Mouse (Mus musculus) cerebellum, postnatal 14 days (tissue): ENCODE results near the gene Esp36.
"Not testable (repeated sequence)": the region's sequence is repeated elsewhere in the genome, so short reads cannot be mapped to it uniquely, and the experiment has no call there.

Experiments
- DNase-seq, 2 experiments: peaks; one replicate each; pipeline ENCODE4 v3.0.0; 2021; ENCODE audit warnings: mixed read lengths in 2 of 2

The Esp36 gene

DNA sequence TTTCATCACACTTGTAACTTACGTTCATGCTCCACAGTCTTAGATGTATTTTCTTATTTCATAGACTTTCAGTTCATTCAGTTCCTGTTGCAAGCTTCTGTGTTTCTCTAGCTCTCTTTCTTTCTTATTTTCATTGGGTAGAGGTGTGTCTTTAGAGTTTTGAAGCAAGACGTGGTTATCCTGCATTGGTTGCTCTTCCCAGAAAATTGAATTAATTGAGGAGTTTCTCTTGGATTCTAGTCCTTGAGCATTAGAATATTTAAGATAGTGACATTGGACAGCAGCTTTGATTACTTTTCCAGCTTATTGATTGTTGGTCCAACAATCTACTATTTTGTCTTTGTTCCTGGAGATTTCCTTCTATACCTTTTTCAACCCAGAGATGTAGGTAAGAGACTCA lies at the start of gene Esp36:
Esp36 (minus strand) TSS at position 101 of the 400 bp plus-strand sequence.
- DNase-seq, result no peak

DNA sequence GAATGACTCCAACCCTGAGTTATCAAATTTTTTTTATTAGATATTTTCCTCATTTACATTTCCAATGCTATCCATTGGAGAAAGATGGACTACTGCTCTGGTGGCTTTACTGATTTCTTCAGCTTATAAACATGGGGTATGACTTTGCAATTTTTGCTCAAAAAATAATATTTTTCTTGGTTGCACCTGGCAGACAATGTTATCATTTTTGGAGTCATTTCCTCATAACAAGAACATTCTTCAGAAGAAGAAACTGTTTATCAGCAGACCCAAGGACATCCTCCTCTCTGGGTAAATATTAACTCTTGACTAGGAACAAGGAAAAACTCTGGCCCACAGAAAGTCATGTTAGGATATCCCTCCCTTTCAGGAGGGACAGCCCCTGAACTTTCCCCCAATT lies 36.2 kb upstream of the Esp36 start:
- not testable (repeated sequence) for DNase-seq

DNA sequence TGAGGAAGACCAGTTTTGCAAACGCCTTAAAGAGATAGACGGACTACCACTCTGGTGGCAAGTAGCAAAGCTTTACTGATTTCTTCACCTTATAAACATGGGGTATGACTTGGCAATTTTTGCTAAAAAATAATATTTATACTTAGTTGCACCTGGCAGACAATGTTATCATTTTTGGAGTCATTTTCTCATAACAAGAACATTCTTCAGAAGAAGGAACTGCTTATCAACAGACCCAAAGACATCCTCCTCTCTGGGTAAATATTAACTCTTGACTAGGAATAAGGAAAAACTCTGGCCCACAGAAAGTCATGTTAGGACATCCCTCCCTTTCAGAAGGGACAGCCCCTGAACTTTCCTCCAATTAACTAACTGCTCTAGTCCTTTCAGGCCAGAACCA lies 30.7 kb upstream of the Esp36 start:
- no peak for DNase-seq

DNA sequence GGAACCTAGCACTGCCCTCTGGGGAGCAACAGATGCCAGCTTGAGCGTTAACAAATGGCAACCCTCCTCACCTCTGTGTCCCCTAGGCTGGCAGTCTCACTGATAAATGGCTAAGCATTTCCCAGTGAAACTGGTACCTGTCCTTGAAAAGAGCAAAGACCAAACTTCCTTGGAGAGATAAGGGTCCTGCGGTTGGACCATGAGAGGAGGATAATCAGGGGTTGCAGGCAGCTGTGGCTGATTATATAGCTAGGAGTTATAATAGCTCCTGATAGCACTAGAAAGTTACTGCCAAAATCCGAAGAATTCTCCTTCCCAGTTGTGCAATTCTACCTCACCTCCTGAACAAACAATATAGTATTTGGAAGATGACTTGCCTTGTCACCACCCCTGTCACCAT lies 13.8 kb downstream of the Esp36 start:
- no peak for DNase-seq

DNA sequence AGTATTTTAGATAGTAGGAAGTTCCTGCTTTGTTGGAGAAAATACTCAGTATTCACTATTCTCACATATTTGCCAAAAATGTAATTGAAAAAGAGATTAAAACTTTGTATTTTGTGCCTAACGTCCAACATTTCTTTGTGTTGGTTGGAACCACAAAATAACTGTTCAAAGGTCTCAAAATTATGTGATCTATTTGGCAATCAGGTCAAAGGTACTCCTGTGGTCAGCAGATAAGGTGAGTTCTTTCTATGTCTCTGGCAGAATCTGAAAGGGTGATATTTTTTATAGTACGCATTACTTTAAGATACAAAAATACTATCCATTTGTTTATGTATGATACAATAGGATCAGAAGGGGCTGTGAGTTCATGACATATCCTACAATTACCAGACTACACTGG lies 28.2 kb downstream of the Esp36 start:
- DNase-seq, result no peak
